Mouse (Mus musculus) brain, embryonic 14.5 days (tissue): Measurements from ENCODE around the gene Tmem79. TPM values are rescaled to one million over a fixed set of nuclear protein-coding genes. Genes with fewer than 3 reads are reported as not detected.
"Not testable (repeated sequence)": the region's sequence is repeated elsewhere in the genome, so short reads cannot be mapped to it uniquely, and the experiment has no call there.

ENCODE experiments used
- DNase-seq: peaks from one replicate; pipeline ENCODE4 v3.0.0-alpha.2; 2011; ENCODE audit warnings: low read depth
- CTCF ChIP-seq: fragments of 200-500 bp; IDR thresholded peaks from 2 replicates; pipeline ENCODE4 v1.5.1; 2012; ENCODE audit warnings: inconsistent platforms, mild to moderate bottlenecking, moderate library complexity, borderline replicate concordance; ENCODE audit not compliant: insufficient read depth, insufficient read length; ENCODE audit errors: extremely low read depth
- POLR2A ChIP-seq: fragments of 200-500 bp; IDR thresholded peaks from 2 replicates; pipeline ENCODE4 v1.6.1; 2012; ENCODE audit warnings: mild to moderate bottlenecking, inconsistent platforms, borderline replicate concordance; ENCODE audit not compliant: poor library complexity, insufficient read depth, insufficient read length, severe bottlenecking; ENCODE audit errors: extremely low read depth
- polyA plus RNA-seq: library from polyadenylated mRNA; depleted of rRNA; stranded (reverse); fragments of >200 nt; gene quantifications from 2 replicates; pipeline ENCODE4 v1.2.3, GENCODE M21; 2012

Tmem79 gene
- polyA plus RNA-seq, 1 experiment, result 1.8 TPM

DNA sequence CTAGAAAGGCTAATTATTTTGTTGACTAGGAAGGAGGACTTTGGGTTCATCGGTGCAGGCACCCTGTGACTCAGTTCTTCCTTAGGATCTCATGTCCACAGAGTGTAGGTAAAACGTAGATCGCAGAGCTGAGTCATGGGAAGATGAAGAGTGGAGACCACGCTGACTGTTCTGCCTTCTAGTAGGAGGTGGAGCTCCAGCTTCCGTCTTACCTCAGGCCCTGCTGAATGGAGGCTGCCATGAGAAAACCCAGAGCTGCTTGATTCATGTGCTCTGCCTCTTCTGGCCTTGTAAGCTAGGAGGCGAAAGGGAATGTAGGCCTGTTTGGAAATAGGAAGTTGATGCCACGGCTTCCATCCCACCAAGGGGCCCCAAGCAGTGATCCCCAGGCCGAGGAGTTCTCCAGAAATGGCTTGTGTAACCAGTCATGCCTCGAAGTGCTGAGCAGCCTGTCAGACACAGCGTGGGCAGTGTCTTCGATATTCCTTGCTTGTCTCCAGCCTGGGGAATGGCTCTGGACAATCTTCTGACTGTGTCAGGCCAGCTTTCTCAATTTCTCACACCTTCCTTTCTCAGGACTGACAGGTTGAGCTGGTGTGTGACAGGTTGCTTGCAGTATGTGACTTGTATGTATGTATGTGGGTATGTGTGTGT is 1.5 kb upstream of the Tmem79 start:
- TF ChIP-seq POLR2A, result no peak
- no peak for TF ChIP-seq CTCF
- no peak for DNase-seq

DNA sequence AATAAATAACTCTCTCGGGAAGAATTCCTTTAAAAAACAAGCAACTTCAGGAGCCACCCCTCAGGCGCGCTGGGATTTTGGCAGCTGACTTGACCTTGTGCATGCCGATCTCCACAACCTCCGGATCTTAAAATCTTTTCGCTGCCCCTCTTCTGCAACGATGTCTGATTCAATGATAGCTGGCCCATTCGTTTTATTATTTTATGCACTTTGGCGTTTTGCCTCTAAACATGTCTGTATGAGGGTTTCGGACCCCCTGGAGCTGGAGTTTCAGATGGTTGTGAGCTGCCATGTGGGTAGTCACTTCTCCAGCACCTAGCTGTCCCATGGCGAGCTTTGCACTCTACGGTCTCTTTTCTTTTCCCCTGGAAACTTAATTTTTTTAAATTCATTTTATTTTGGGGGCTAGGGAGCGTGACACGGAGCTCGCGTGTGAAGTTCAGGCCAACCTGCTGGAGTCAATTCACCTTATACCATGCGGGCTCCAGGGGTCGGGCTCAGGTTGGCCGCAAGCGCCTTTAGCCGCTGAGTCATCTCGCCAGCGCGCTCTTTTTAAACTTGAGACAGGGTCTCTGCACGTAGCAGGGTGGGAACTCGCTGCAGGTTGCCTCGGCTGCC is 403 bp downstream of the Tmem79 start:
- TF ChIP-seq POLR2A (no peak), CTCF (no peak)
- no peak for DNase-seq

DNA sequence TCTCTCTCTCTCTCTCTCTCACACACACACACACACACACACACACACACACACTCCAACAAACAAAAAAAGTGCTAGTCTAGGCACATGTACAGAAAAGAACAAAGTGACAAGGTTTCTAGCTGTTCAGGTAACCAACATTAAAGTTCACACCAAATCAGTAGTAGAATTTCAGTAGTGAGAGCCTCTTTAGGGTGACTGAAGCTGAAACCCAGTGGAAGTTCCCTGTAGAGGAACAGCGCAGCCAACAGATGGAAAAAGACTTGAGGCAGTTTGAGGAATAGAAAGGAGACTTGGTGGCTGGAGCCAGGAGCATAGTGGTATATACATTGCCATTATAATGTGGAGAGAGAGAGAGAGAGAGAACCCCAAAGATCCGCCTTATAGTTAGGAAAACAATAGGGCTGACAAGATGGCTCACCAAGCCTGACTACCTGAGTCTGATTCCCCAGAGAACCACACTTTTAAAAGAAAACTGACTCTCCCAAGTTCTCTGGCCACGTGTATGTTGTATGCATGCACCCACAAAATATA is 979 bp downstream of the Tmem79 start:
- DNase-seq, result no peak
- TF ChIP-seq POLR2A, result no peak
- TF ChIP-seq CTCF, result no peak

DNA sequence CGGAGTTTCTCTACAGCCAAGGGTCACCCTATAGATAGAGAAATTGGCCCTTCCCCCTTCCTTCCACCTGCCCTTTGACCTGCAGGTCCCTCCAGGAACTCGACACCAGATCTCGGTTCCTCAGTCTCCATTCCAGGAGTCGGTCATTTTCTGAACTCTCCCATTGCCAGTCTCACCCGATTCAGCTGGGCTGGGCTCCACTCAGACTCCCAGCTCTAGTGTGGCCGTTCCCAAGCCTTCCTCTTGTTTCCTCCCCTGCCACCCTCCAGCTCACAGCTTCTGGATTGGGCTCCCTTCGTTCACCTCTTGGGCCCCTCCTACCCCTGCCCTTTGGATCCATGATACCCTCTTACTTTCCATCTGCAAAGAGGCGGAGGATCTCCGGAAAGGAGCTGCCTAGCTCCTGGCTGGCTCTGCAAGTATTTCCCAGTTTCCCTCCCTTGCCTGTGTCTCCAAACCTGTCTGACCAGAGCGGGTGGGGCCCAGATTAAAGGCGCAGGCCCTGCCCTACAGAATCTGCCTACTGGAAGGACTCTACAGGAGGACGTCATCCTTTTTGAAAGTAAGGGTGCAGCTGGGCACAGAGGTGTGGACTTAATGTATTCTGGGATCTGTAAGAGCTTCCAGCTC is 1.8 kb downstream of the Tmem79 start:
- TF ChIP-seq CTCF (no peak), POLR2A (no peak)
- DNase-seq, result no peak

DNA sequence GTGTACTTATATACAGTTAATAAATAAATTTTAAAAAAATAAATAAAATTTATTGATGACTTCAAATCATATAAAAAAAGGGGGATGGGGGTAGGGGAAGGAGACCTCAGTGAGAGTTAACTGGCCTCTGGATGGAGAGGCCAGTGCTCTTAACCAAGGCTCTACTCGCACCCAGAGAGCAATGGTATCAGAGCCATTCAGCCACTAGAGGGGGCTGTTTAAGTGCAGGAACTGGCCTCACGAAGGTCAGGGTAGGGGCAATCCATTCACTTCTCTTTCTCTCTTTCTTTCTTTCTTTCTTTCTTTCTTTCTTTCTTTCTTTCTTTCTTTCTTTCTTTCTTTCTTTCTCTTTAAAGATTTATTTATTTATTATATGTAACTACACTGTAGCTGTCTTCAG is 4.7 kb downstream of the Tmem79 start:
- DNase-seq, result peak; percentile 12
- TF ChIP-seq POLR2A (no peak), CTCF (peak; percentile 56; the same call in 1 of the 2 replicates)

DNA sequence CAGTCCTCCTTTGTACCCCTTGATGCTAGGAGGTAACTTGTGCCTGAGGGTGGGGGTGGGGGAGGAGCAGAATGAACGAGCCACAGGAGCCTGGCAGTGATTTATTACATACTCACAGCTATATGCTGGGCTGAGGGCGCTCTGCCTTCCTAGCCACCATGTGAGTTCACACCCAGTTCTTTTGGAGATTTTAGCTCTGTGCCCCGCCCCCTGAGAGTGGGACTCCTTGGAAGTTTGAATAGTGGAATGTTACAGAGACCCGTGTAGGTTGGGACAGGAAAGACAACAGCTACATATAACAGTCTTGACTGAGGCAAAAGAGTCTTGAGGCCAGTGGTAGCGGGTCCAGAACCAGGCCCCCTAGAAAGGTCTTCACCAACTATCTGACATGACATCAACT is 7.0 kb downstream of the Tmem79 start:
- no peak for TF ChIP-seq CTCF
- no peak for TF ChIP-seq POLR2A
- no peak for DNase-seq

DNA sequence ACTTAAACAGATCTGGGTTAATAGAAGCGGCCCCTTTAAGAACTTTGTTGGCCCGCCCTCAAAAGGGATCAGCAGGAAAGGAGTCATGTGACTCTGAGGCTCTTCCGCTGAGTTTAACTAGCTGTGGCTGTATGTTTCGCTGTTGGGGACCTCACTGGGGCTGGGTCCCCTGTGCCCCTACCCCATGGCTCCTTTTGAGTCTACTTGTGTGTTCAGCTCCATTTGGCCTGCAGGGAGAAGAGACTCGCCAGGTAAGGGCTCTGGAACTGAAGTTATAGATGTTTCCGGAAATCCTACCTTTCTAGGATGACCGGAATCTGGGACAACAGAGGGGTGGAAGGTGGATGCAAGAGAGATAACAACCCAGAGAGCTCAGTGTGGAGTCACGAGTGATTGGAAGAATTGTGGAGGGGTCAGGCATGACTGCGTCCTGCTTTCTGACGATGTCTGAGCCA is 11.0 kb downstream of the Tmem79 start, which contains the start of gene Glmp:
Gene Glmp, plus strand, starts transcription at position 73 of the 455 bp plus-strand sequence.
- peak; percentile 88 for DNase-seq
- TF ChIP-seq CTCF, result no peak
- TF ChIP-seq POLR2A, result peak; percentile 13; the same call in 1 of the 2 replicates

DNA sequence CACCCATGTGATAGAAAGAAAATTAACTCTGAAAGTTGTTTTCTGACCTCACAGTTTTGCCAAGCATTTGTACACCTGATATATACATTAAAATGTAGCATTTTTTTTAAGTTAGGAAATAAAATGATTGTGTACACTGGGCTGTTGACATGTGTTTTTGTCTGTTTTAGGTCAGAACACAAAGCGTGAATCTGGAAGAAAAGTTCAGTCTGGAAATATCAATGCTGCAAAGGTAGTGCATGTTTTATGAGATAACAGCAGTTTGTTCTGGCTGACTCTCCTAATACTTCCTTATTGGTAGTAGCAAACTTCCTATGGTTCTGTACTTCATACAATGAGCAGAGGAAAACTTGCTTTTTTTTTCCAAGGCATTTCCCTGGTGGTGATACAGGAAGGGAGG is 36.8 kb downstream of the Tmem79 start:
- DNase-seq, result no peak
- TF ChIP-seq POLR2A, result no peak
- no peak for TF ChIP-seq CTCF

DNA sequence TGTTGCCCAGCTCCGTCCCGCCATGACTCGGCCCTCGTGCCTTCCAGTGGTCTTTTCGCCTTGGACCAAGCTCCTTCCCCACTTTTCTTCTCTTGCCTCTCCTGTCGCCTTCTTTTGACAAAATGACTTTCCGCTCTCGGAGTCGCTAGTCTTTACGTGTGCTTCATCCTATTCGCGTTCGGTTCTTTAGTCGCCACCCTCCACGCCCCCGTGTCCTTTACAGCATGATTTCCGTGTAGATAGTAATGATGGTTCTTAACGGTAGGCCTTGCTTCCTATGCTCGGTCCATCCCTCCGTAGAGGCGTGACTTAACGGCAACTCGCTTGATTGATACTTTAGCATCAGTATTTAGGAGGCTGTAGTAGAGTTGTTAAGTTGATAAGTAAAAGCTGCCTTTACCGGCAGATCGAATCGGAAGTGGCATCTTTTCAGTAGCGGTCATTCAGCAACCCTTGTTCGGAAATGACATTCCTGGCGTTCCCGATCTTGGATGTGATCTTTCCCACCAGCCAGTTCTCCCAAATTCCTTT is 38.6 kb downstream of the Tmem79 start:
- no peak for TF ChIP-seq POLR2A
- no peak for TF ChIP-seq CTCF
- no peak for DNase-seq

DNA sequence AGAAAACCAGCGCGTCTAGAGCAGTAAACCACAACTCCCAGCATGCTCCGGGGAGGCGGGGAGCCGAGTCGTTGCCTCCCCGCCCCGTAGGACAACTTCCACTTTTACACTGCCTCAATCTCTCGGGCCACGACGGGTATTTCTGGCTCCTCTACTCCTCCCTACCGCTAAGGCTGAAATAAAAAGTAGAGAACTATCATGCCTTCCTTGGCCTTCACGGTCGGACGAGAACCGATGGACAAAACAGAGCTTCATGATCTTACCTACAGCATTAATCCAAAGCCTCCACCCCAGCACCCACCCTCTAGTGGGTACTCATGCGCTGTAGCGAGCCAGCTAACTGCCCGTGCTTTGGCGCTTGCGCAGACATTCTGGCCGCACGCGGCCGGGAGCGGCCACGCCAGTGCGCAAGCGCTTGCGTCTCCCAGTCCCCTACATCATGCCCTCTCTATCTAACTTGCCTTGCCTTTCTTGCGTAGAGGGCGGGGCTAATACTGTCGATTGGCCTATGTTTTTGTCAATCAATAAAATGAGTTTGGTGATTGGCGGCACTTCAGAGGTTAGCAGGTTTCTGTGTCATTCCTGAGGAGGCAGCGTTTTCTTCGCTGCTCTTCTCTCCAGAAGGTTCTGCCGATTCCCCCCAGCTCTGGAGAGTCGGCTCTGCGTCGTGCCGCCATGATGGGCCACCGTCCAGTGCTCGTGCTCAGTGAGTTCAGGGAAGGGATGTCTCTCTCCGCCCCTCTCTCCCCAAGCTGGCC is 39.2 kb downstream of the Tmem79 start, which contains the start of the genes Tsacc and Cct3:
Gene Tsacc, minus strand, starts transcription at position 439 of the 758 bp plus-strand sequence.
Gene Cct3, plus strand, starts transcription at position 556 of the 758 bp plus-strand sequence.
- TF ChIP-seq CTCF (peak; percentile 36; the same call in 1 of the 2 replicates), POLR2A (peak; percentile 56; the same call in 1 of the 2 replicates)
- DNase-seq, result peak; percentile 100

DNA sequence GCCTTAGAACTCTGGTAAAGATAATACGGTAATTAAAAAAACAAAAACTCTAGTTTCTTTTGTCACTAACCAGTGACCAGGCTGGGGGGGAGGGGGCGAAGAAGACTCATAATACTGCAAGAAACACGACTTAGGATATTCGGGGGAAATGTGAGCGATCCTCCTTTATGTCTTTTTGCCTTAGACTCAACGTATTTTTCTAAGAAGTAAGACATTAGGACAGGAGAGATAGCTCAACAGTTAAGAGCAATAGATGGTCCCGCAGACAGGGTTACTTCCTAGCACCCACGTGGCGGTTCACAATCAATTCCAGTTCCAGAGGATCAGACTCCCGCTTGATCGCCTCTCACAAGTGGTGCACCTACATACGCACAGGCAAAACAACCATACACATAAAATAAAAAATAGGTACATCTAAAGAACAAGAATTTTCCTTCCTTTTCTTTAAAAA is 39.8 kb downstream of the Tmem79 start:
- DNase-seq, result no peak
- no peak for TF ChIP-seq CTCF
- no peak for TF ChIP-seq POLR2A

DNA sequence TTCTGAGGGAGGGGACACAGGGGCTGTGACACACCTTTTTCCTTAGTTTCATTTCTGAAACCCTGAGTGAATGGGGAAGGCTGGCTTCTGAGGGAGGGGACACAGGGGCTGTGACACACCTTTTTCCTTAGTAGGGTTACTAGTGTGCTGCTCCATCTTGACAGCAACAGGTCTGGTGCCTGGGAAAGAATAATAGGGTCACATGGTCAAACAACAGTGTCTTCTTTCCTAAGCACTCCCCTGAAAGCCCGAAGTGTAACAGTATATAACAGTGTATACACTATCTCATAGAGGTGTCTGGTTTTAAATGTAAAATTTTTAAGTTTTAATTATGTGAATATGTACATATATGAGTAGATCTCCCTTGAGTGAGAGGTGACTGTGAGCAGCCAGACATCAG is 40.7 kb downstream of the Tmem79 start:
- not testable (repeated sequence) for DNase-seq
